Mouse (Mus musculus) hindbrain, embryonic 10.5 days (tissue): ENCODE measurements around the gene Cldn14. TPM values are rescaled to one million over a fixed set of nuclear protein-coding genes. Genes with fewer than 3 reads are reported as not detected.
A peak's percentile ranks its signal among the peaks of the same experiment; 100 is the strongest.

Experiments
- DNase-seq: peaks from one replicate; pipeline ENCODE4 v3.0.0-alpha.2; 2017; ENCODE audit warnings: low spot score
- H3K27ac ChIP-seq: fragments of 300-500 bp; sonication (generic); 2 replicates; pipeline ENCODE4 v1.5.1; 2016; ENCODE audit warnings: mild to moderate bottlenecking, moderate library complexity
- H3K27me3 ChIP-seq: fragments of 300-500 bp; sonication (generic); 2 replicates; pipeline ENCODE4 v1.6.1; 2016; ENCODE audit warnings: mild to moderate bottlenecking; ENCODE audit not compliant: poor library complexity, insufficient read depth, severe bottlenecking
- H3K36me3 ChIP-seq: fragments of 300-500 bp; sonication (generic); 2 replicates; pipeline ENCODE4 v1.6.1; 2016; ENCODE audit warnings: mild to moderate bottlenecking, moderate library complexity
- H3K4me1 ChIP-seq: fragments of 300-500 bp; sonication (generic); replicated peaks from 2 replicates; pipeline ENCODE4 v1.6.1; 2016; ENCODE audit warnings: mild to moderate bottlenecking
- H3K4me3 ChIP-seq: fragments of 300-500 bp; sonication (generic); 2 replicates; pipeline ENCODE4 v1.5.1; 2016; ENCODE audit warnings: mild to moderate bottlenecking, moderate library complexity
- H3K9me3 ChIP-seq: fragments of 300-500 bp; sonication (generic); 2 replicates; pipeline ENCODE4 v1.6.1; 2016; ENCODE audit warnings: mild to moderate bottlenecking, moderate library complexity
- WGBS: fragments of 180-500 bp; shearing (Covaris S2); methylation state at CpG from one replicate; pipeline ENCODE4 v1.1.7; 2016; 5-methylcytosine and 5-hydroxymethylcytosine counted together
- polyA plus RNA-seq: library from polyadenylated mRNA; unstranded; fragments of >200 nt; fragmentation: Nextera tagmentation; extraction: Ambion mirVana; gene quantifications from 2 replicates; pipeline ENCODE4 v1.2.1, GENCODE M21; 2016

The Cldn14 gene
- polyA plus RNA-seq, 1 experiment from 2014 or later = not detected

GRCm38 (mm10) chr16:93913881-93914576 is 94.6 kb downstream of the Cldn14 start:
- Histone ChIP-seq H3K9me3 (no peaks in the 10 kb centered on the region), H3K36me3 (no peaks in the 10 kb centered on the region), H3K4me1 (peaks cover 17% of the 10 kb centered on the region), H3K27ac (no peak overlapping the region), H3K27me3 (0 out of 2 replicates have a peak, but pooled peaks cover 1% of the 10 kb centered on the region), H3K4me3 (no peak overlapping the region)
- DNase-seq = no peak
- 81% methylated on average over 10 of the region's 10 CpGs for WGBS

- Histone ChIP-seq H3K9me3 (no peaks in the 10 kb centered on the region), H3K27me3 (no peaks in the 10 kb centered on the region), H3K36me3 (no peaks in the 10 kb centered on the region), H3K4me3 (no peak overlapping the region), H3K4me1 (peaks cover 11% of the 10 kb centered on the region), H3K27ac (no peak overlapping the region)
- no peak for DNase-seq
- WGBS = 75% methylated on average over 3 of the region's 3 CpGs
These were observed 95.8 kb downstream of the Cldn14 start for GRCm38 (mm10) chr16:93912808-93913207.

- 79% methylated on average over 5 of the region's 5 CpGs for WGBS
- H3K36me3 ChIP-seq = peaks cover 3% of the 10 kb centered on the region
- H3K27me3 ChIP-seq = no peaks in the 10 kb centered on the region
- no peak for DNase-seq
- peaks cover 11% of the 10 kb centered on the region for H3K4me1 ChIP-seq
- no peak overlapping the region for H3K4me3 ChIP-seq
- H3K27ac ChIP-seq = no peak overlapping the region
- no peaks in the 10 kb centered on the region for H3K9me3 ChIP-seq
These were observed 96.5 kb downstream of the Cldn14 start for GRCm38 (mm10) chr16:93912158-93912557.

- Histone ChIP-seq H3K9me3 (no peaks in the 10 kb centered on the region), H3K27ac (no peak overlapping the region), H3K27me3 (no peaks in the 10 kb centered on the region), H3K4me1 (peaks cover 11% of the 10 kb centered on the region), H3K4me3 (no peak overlapping the region), H3K36me3 (peaks cover 14% of the 10 kb centered on the region)
- WGBS = 68% methylated on average over 28 of the region's 28 CpGs
- no peak for DNase-seq
These were observed 97.6 kb downstream of the Cldn14 start for GRCm38 (mm10) chr16:93910735-93911665.

- H3K27me3 ChIP-seq = no peaks in the 10 kb centered on the region
- 95% methylated on average over 3 of the region's 3 CpGs for WGBS
- no peak for DNase-seq
- no peaks in the 10 kb centered on the region for H3K9me3 ChIP-seq
- peaks cover 11% of the 10 kb centered on the region for H3K4me1 ChIP-seq
- peaks cover 24% of the 10 kb centered on the region for H3K36me3 ChIP-seq
- H3K4me3 ChIP-seq = no peak overlapping the region
- no peak overlapping the region for H3K27ac ChIP-seq
These were observed 98.7 kb downstream of the Cldn14 start for GRCm38 (mm10) chr16:93909936-93910335.

- H3K4me3 ChIP-seq = no peak overlapping the region
- no peak overlapping the region for H3K27ac ChIP-seq
- H3K9me3 ChIP-seq = no peaks in the 10 kb centered on the region
- H3K27me3 ChIP-seq = no peaks in the 10 kb centered on the region
- WGBS = 91% methylated on average over 8 of the region's 8 CpGs
- peaks cover 11% of the 10 kb centered on the region for H3K4me1 ChIP-seq
- H3K36me3 ChIP-seq = peaks cover 40% of the 10 kb centered on the region
- DNase-seq = no peak
These were observed 100.4 kb downstream of the Cldn14 start for GRCm38 (mm10) chr16:93908196-93908595.

GRCm38 (mm10) chr16:93907761-93908160 is 100.9 kb downstream of the Cldn14 start:
- Histone ChIP-seq H3K4me3 (no peak overlapping the region), H3K27ac (no peak overlapping the region), H3K4me1 (peaks cover 11% of the 10 kb centered on the region), H3K27me3 (no peaks in the 10 kb centered on the region), H3K36me3 (peaks cover 44% of the 10 kb centered on the region), H3K9me3 (no peaks in the 10 kb centered on the region)
- DNase-seq = no peak
- 71% methylated on average over 5 of the region's 5 CpGs for WGBS

- H3K4me1 ChIP-seq = peaks cover 5% of the 10 kb centered on the region
- H3K9me3 ChIP-seq = no peaks in the 10 kb centered on the region
- H3K27me3 ChIP-seq = no peaks in the 10 kb centered on the region
- 71% methylated on average over 11 of the region's 11 CpGs for WGBS
- H3K27ac ChIP-seq = no peak overlapping the region
- peaks cover 58% of the 10 kb centered on the region for H3K36me3 ChIP-seq
- peak; percentile 73 for DNase-seq
- H3K4me3 ChIP-seq = no peak overlapping the region
These were observed 102.3 kb downstream of the Cldn14 start for GRCm38 (mm10) chr16:93906156-93907014.

GRCm38 (mm10) chr16:93903027-93903426 is 105.6 kb downstream of the Cldn14 start:
- Histone ChIP-seq H3K4me1 (no peaks in the 10 kb centered on the region), H3K36me3 (peaks cover 90% of the 10 kb centered on the region), H3K4me3 (no peak overlapping the region), H3K27ac (no peak overlapping the region), H3K9me3 (no peaks in the 10 kb centered on the region), H3K27me3 (no peaks in the 10 kb centered on the region)
- WGBS = 79% methylated on average over 6 of the region's 6 CpGs
- no peak for DNase-seq

- H3K27ac ChIP-seq = no peak overlapping the region
- H3K27me3 ChIP-seq = no peaks in the 10 kb centered on the region
- no peak for DNase-seq
- no peak overlapping the region for H3K4me3 ChIP-seq
- H3K36me3 ChIP-seq = peaks cover 90% of the 10 kb centered on the region
- WGBS = 94% methylated on average over 5 of the region's 5 CpGs
- H3K9me3 ChIP-seq = no peaks in the 10 kb centered on the region
- no peaks in the 10 kb centered on the region for H3K4me1 ChIP-seq
These were observed 115.4 kb downstream of the Cldn14 start for GRCm38 (mm10) chr16:93893285-93893684.

- no peak overlapping the region for H3K4me3 ChIP-seq
- WGBS = 90% methylated on average over 12 of the region's 12 CpGs
- H3K36me3 ChIP-seq = peaks cover 100% of the 10 kb centered on the region
- no peaks in the 10 kb centered on the region for H3K27me3 ChIP-seq
- DNase-seq = no peak
- H3K9me3 ChIP-seq = no peaks in the 10 kb centered on the region
- no peak overlapping the region for H3K27ac ChIP-seq
- peaks cover 5% of the 10 kb centered on the region for H3K4me1 ChIP-seq
These were observed 117.6 kb downstream of the Cldn14 start for GRCm38 (mm10) chr16:93890948-93891604.

- Histone ChIP-seq H3K27me3 (no peaks in the 10 kb centered on the region), H3K27ac (no peak overlapping the region), H3K4me3 (no peak overlapping the region), H3K9me3 (no peaks in the 10 kb centered on the region), H3K4me1 (peaks cover 26% of the 10 kb centered on the region), H3K36me3 (peaks cover 80% of the 10 kb centered on the region)
- WGBS = 93% methylated on average over 6 of the region's 6 CpGs
- DNase-seq = no peak
These were observed 120.2 kb downstream of the Cldn14 start for GRCm38 (mm10) chr16:93888481-93888880.
